Mouse (Mus musculus) MN1 (cell line): Measurements from ENCODE around the gene Il34.
"Not testable (repeated sequence)": the region's sequence is repeated elsewhere in the genome, so short reads cannot be mapped to it uniquely, and the experiment has no call there.

ENCODE experiments used
- DNase-seq: peaks from one replicate; pipeline ENCODE4 v3.0.0-alpha.2; 2016; ENCODE audit warnings: low spot score

The Il34 gene

GRCm38 (mm10) chr8:110810481-110811065, 4.8 kb upstream of the Il34 start:
- DNase-seq, result no peak

GRCm38 (mm10) chr8:110809831-110810230, 4.1 kb upstream of the Il34 start:
- peak; percentile 25 for DNase-seq

- DNase-seq, result peak; percentile 37
Observed at GRCm38 (mm10) chr8:110808495-110809472, 3.1 kb upstream of the Il34 start.

- no peak for DNase-seq
Observed at GRCm38 (mm10) chr8:110806146-110806545, 422 bp upstream of the Il34 start.

- no peak for DNase-seq
Observed at GRCm38 (mm10) chr8:110804825-110805514, 754 bp downstream of the Il34 start.

GRCm38 (mm10) chr8:110803856-110804255, 1.9 kb downstream of the Il34 start:
- DNase-seq, result no peak

- no peak for DNase-seq
Observed at GRCm38 (mm10) chr8:110802988-110803387, 2.7 kb downstream of the Il34 start.

- DNase-seq, result no peak
Observed at GRCm38 (mm10) chr8:110797086-110797485, 8.6 kb downstream of the Il34 start.

GRCm38 (mm10) chr8:110794363-110794965, 11.3 kb downstream of the Il34 start:
- DNase-seq, result no peak

GRCm38 (mm10) chr8:110793936-110794335, 11.8 kb downstream of the Il34 start:
- DNase-seq, result peak; percentile 65

- peak; percentile 83 for DNase-seq
Observed at GRCm38 (mm10) chr8:110793511-110793910, 12.2 kb downstream of the Il34 start.

- DNase-seq, result peak; percentile 86
Observed at GRCm38 (mm10) chr8:110792574-110793200, 13.0 kb downstream of the Il34 start.

GRCm38 (mm10) chr8:110791164-110791563, 14.6 kb downstream of the Il34 start:
- DNase-seq, result no peak

- no peak for DNase-seq
Observed at GRCm38 (mm10) chr8:110790270-110790669, 15.5 kb downstream of the Il34 start.

GRCm38 (mm10) chr8:110789571-110789970, 16.2 kb downstream of the Il34 start:
- no peak for DNase-seq

- DNase-seq, result no peak
Observed at GRCm38 (mm10) chr8:110788981-110789380, 16.7 kb downstream of the Il34 start.

GRCm38 (mm10) chr8:110787411-110787954, 18.2 kb downstream of the Il34 start:
- DNase-seq, result no peak

GRCm38 (mm10) chr8:110786934-110787333, 18.8 kb downstream of the Il34 start:
- no peak for DNase-seq

GRCm38 (mm10) chr8:110786501-110786900, 19.2 kb downstream of the Il34 start:
- DNase-seq, result not testable (repeated sequence)

- no peak for DNase-seq
Observed at GRCm38 (mm10) chr8:110785366-110785765, 20.4 kb downstream of the Il34 start.
